Mouse (Mus musculus) hindbrain, embryonic 10.5 days (tissue): ENCODE data around the gene Fndc5. TPM values are rescaled to one million over a fixed set of nuclear protein-coding genes. Genes with fewer than 3 reads are reported as not detected.

ENCODE experiments used
- DNase-seq: peaks from one replicate; pipeline ENCODE4 v3.0.0-alpha.2; 2017; ENCODE audit warnings: low spot score
- H3K27ac ChIP-seq: fragments of 300-500 bp; sonication (generic); 2 replicates; pipeline ENCODE4 v1.5.1; 2016; ENCODE audit warnings: mild to moderate bottlenecking, moderate library complexity
- H3K27me3 ChIP-seq: fragments of 300-500 bp; sonication (generic); 2 replicates; pipeline ENCODE4 v1.6.1; 2016; ENCODE audit warnings: mild to moderate bottlenecking; ENCODE audit not compliant: poor library complexity, insufficient read depth, severe bottlenecking
- H3K36me3 ChIP-seq: fragments of 300-500 bp; sonication (generic); 2 replicates; pipeline ENCODE4 v1.6.1; 2016; ENCODE audit warnings: mild to moderate bottlenecking, moderate library complexity
- H3K4me1 ChIP-seq: fragments of 300-500 bp; sonication (generic); replicated peaks from 2 replicates; pipeline ENCODE4 v1.6.1; 2016; ENCODE audit warnings: mild to moderate bottlenecking
- H3K4me3 ChIP-seq: fragments of 300-500 bp; sonication (generic); 2 replicates; pipeline ENCODE4 v1.5.1; 2016; ENCODE audit warnings: mild to moderate bottlenecking, moderate library complexity
- H3K9me3 ChIP-seq: fragments of 300-500 bp; sonication (generic); 2 replicates; pipeline ENCODE4 v1.6.1; 2016; ENCODE audit warnings: mild to moderate bottlenecking, moderate library complexity
- WGBS: fragments of 180-500 bp; shearing (Covaris S2); methylation state at CpG from one replicate; pipeline ENCODE4 v1.1.7; 2016; 5-methylcytosine and 5-hydroxymethylcytosine counted together
- polyA plus RNA-seq: library from polyadenylated mRNA; unstranded; fragments of >200 nt; fragmentation: Nextera tagmentation; extraction: Ambion mirVana; gene quantifications from 2 replicates; pipeline ENCODE4 v1.2.1, GENCODE M21; 2016

Fndc5 gene
- polyA plus RNA-seq, 1 experiment from 2014 or later: 1.8 TPM

DNA sequence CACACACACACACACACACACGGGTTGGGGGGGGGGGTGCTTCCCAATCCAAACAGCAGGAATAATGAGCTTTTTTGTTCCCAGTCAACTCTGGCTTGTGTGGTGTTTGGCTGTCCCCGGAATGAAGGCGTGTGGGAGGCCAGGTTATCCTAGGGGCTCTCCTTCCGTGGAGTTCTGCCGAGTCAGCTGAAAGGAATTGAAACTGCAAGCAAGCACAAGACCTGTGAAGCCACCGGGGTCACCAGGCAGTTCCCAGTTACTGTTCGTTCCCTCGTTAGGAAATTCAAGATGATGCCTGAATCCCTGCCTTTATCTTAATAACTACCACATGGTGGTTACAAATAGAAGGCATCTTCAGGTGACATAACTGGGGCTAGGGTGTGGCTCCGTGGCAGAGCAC, 7.4 kb upstream of the Fndc5 start:
- Histone ChIP-seq H3K27ac (no peak overlapping the region), H3K27me3 (peaks cover 47% of the 10 kb centered on the region), H3K4me3 (no peak overlapping the region), H3K36me3 (no peaks in the 10 kb centered on the region), H3K4me1 (peaks cover 53% of the 10 kb centered on the region), H3K9me3 (no peaks in the 10 kb centered on the region)
- 54% methylated on average over 9 of the region's 9 CpGs for WGBS
- no peak for DNase-seq

DNA sequence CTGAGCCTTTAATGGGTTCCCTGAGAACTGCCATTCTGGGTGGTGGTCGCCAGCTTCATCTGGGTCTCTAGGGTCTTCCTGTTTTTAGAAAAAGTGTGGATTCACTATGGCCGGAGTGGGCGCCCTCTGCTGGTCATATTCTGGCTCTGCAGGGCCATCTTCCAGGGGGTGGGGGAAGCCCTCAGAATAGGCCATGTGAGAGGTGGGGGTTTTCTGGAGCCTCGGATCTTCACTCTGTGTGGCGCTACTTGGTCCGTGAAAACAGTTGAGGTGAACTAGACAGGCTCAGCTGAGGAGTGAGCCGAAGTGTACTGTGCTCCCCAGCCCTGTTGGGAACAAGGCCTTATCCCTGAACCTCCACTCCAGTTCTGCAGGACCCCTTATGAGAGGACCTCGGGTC, 6.7 kb upstream of the Fndc5 start:
- peak overlapping the region; percentile 38 for H3K4me3 ChIP-seq
- no peaks in the 10 kb centered on the region for H3K36me3 ChIP-seq
- peaks cover 53% of the 10 kb centered on the region for H3K4me1 ChIP-seq
- WGBS: 2% methylated on average over 8 of the region's 8 CpGs
- H3K27ac ChIP-seq: peak overlapping the region; percentile 69; the same call in 1 of the 2 replicates
- peaks cover 47% of the 10 kb centered on the region for H3K27me3 ChIP-seq
- DNase-seq: peak; percentile 81
- no peaks in the 10 kb centered on the region for H3K9me3 ChIP-seq

GRCm38 (mm10) chr4:129130755-129131303, 6.0 kb upstream of the Fndc5 start:
- Histone ChIP-seq H3K27me3 (peaks cover 47% of the 10 kb centered on the region), H3K4me1 (peaks cover 49% of the 10 kb centered on the region), H3K4me3 (peak overlapping the region; percentile 38), H3K36me3 (no peaks in the 10 kb centered on the region), H3K27ac (peak overlapping the region; percentile 69; the same call in 1 of the 2 replicates), H3K9me3 (no peaks in the 10 kb centered on the region)
- peak; percentile 50 for DNase-seq
- 4% methylated on average over 17 of the region's 17 CpGs for WGBS

GRCm38 (mm10) chr4:129134799-129135585, 1.8 kb upstream of the Fndc5 start:
- peak overlapping the region; percentile 26; the same call in 1 of the 2 replicates for H3K4me3 ChIP-seq
- H3K4me1 ChIP-seq: peaks cover 43% of the 10 kb centered on the region
- peaks cover 77% of the 10 kb centered on the region for H3K27me3 ChIP-seq
- peak; percentile 90 for DNase-seq
- peak overlapping the region; percentile 17; the same call in 1 of the 2 replicates for H3K27ac ChIP-seq
- WGBS: 10% methylated on average over 15 of the region's 15 CpGs
- H3K9me3 ChIP-seq: no peaks in the 10 kb centered on the region
- H3K36me3 ChIP-seq: no peaks in the 10 kb centered on the region

DNA sequence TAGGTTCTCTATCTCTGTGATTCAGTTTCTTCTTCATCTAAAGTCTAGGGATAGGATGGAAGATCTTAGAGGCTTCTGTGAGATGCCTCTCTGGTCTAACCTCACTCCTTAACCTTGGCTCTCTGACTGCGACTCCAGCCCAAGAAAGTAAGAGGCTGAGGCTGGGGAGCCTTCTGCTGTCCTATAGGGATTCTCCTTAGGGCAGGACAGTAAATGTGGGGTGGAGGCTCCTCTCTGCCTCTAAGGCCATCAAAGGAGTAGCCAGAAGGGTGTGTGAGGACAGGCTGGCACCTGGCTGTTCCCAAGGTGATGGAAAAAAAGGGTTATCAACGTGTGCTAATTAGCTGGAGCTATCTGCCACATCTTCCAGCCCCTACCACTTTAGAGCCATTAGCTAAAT, 1.2 kb upstream of the Fndc5 start:
- peaks cover 42% of the 10 kb centered on the region for H3K4me1 ChIP-seq
- peaks cover 77% of the 10 kb centered on the region for H3K27me3 ChIP-seq
- H3K27ac ChIP-seq: no peak overlapping the region
- no peak overlapping the region for H3K4me3 ChIP-seq
- no peaks in the 10 kb centered on the region for H3K9me3 ChIP-seq
- 60% methylated on average over 2 of the region's 2 CpGs for WGBS
- H3K36me3 ChIP-seq: no peaks in the 10 kb centered on the region
- DNase-seq: no peak

GRCm38 (mm10) chr4:129136189-129136578, 615 bp upstream of the Fndc5 start:
- peak overlapping the region; percentile 78 for H3K27ac ChIP-seq
- peaks cover 37% of the 10 kb centered on the region for H3K4me1 ChIP-seq
- H3K27me3 ChIP-seq: peaks cover 72% of the 10 kb centered on the region
- H3K36me3 ChIP-seq: no peaks in the 10 kb centered on the region
- WGBS: 34% methylated on average over 9 of the region's 9 CpGs
- no peaks in the 10 kb centered on the region for H3K9me3 ChIP-seq
- DNase-seq: no peak
- peak overlapping the region; percentile 68 for H3K4me3 ChIP-seq

- peaks cover 58% of the 10 kb centered on the region for H3K27me3 ChIP-seq
- WGBS: 45% methylated on average over 14 of the region's 14 CpGs
- DNase-seq: no peak
These were observed 858 bp downstream of the Fndc5 start for GRCm38 (mm10) chr4:129137392-129138321.

DNA sequence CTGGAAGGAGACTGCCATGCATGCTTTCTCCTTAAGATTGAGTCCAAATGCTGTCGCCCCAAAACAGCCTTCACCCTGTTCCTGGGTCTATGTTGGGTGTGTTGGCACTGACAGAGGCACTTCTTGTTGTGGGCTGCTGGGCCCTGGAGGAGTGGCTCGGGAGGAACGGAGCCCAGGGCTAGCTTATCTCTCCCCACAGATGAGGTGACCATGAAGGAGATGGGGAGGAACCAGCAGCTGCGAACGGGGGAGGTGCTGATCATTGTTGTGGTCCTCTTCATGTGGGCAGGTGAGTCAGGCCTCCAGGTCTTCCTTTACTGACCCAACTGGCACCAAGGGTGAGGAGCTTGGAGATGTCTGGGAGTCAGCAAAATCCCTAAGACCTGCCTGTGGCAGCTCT, 2.8 kb downstream of the Fndc5 start:
- H3K4me3 ChIP-seq: no peak overlapping the region
- WGBS: 87% methylated on average over 5 of the region's 5 CpGs

More at GRCm38 (mm10) chr4:129137392-129138321, 858 bp downstream of the Fndc5 start:
- Histone ChIP-seq H3K4me1 (peaks cover 39% of the 10 kb centered on the region), H3K9me3 (no peaks in the 10 kb centered on the region), H3K4me3 (peak overlapping the region; percentile 68), H3K27ac (0 out of 2 replicates have a peak overlapping the region, but pooled peaks have one; percentile 78), H3K36me3 (no peaks in the 10 kb centered on the region)

DNA sequence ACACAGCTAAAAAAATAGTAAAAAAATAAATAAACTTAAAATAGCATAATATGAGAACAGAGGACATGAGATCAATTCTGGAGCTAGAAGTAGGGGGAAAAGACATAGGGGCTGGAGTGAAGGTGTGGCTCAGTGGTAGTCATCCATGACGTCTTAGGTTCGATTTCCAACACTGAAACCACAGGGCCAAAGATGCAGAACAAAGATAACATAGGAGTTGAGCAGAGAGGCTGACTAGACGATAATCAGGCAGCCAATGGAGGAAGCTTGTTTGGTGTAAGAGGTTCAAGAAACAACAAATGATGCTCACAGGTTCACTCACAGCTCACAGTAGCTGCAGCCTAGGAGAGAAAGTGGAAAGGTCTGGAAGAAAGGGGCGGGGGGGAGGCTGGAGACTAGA, 4.0 kb downstream of the Fndc5 start:
- Histone ChIP-seq H3K27me3 (peaks cover 41% of the 10 kb centered on the region), H3K27ac (no peak overlapping the region), H3K4me3 (no peak overlapping the region), H3K4me1 (peaks cover 41% of the 10 kb centered on the region), H3K36me3 (no peaks in the 10 kb centered on the region; the same call in 1 of the 2 replicates), H3K9me3 (no peaks in the 10 kb centered on the region)
- DNase-seq: no peak
- WGBS: 87% methylated on average over 4 of the region's 4 CpGs

More for the DNA sequence above, 2.8 kb downstream of the Fndc5 start:
- Histone ChIP-seq H3K36me3 (no peaks in the 10 kb centered on the region; the same call in 1 of the 2 replicates), H3K27me3 (peaks cover 52% of the 10 kb centered on the region), H3K27ac (no peak overlapping the region), H3K4me1 (peaks cover 44% of the 10 kb centered on the region), H3K9me3 (no peaks in the 10 kb centered on the region)
- DNase-seq: no peak

DNA sequence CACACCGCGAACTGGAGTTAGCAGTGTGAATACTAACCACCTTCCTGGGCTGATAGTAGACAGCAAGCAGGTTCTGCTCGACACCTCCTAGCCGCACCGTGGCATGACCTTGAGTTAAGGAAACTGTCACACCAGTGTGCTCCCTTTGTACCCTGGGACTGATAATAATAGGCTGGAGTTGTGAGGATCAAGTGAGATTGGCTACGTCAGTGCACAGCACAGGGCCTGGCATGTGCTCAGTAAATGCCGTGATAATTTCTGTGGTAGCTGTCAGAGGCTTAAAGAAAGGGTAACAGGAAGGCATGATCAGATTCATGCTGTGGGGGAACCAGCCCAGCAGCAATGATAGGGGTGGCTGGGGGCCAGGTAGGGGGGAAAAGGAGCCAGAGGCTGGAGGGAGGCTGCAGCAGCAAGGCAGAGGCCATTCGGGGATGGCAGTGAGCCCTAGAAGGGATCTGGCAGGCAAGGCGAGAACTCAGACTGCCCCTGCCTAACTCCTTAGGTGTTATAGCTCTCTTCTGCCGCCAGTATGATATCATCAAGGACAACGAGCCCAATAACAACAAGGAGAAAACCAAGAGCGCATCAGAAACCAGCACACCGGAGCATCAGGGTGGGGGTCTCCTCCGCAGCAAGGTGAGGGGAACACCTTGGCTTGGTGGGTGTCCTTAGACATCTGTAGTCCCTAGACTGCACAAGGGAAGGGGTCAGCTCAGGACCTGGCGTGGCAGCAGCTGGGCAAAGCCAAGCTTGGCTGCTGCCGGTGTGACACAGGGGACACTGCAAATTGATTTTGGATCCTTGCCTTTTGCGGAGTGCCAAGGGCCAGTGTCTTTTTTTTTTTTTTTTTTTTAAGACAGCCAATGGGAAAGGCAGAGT, 5.0 kb downstream of the Fndc5 start:
- Histone ChIP-seq H3K36me3 (peaks cover 2% of the 10 kb centered on the region; the same call in 1 of the 2 replicates), H3K9me3 (no peaks in the 10 kb centered on the region), H3K4me1 (peaks cover 34% of the 10 kb centered on the region), H3K27ac (no peak overlapping the region), H3K4me3 (no peak overlapping the region), H3K27me3 (peaks cover 32% of the 10 kb centered on the region)
- WGBS: 81% methylated on average over 17 of the region's 17 CpGs
- DNase-seq: no peak

- no peak overlapping the region for H3K27ac ChIP-seq
- H3K4me3 ChIP-seq: no peak overlapping the region
- H3K36me3 ChIP-seq: peaks cover 4% of the 10 kb centered on the region; the same call in 1 of the 2 replicates
- no peaks in the 10 kb centered on the region for H3K9me3 ChIP-seq
- peaks cover 25% of the 10 kb centered on the region for H3K27me3 ChIP-seq
- H3K4me1 ChIP-seq: peaks cover 27% of the 10 kb centered on the region
- no peak for DNase-seq
- WGBS: 90% methylated on average over 11 of the region's 11 CpGs
These were observed 5.7 kb downstream of the Fndc5 start for GRCm38 (mm10) chr4:129142439-129143045.
